Mouse (Mus musculus): ENCODE measurements around the gene Atp6v1a.

Atp6v1a gene

GRCm38 (mm10) chr16:44061341-44061740 lies 78.2 kb downstream of the Atp6v1a start:
- DNase-seq (ENCODE audit: low read depth, low spot score) = no peak

GRCm38 (mm10) chr16:44060604-44061286 lies 78.8 kb downstream of the Atp6v1a start:
- no peak for DNase-seq (ENCODE audit: low read depth, low spot score)

GRCm38 (mm10) chr16:44058745-44059144 lies 80.8 kb downstream of the Atp6v1a start:
- DNase-seq (ENCODE audit: low read depth, low spot score) = peak; percentile 73

- DNase-seq (ENCODE audit: low read depth, low spot score) = no peak
Observed at GRCm38 (mm10) chr16:44055766-44056165, 83.7 kb downstream of the Atp6v1a start.

- no peak for DNase-seq (ENCODE audit: low read depth, low spot score)
Observed at GRCm38 (mm10) chr16:44053265-44053664, 86.2 kb downstream of the Atp6v1a start.

GRCm38 (mm10) chr16:44052390-44052789 lies 87.1 kb downstream of the Atp6v1a start:
- no peak for DNase-seq (ENCODE audit: low read depth, low spot score)

- DNase-seq (ENCODE audit: low read depth, low spot score) = no peak
Observed at GRCm38 (mm10) chr16:44050139-44050538, 89.4 kb downstream of the Atp6v1a start.

- no peak for DNase-seq (ENCODE audit: low read depth, low spot score)
Observed at GRCm38 (mm10) chr16:44039112-44039511, 100.4 kb downstream of the Atp6v1a start.

Data from mesoderm, embryonic 11.5 days (tissue).